Mouse (Mus musculus): ENCODE data around the gene Cdk5rap3.

Cdk5rap3 gene

DNA sequence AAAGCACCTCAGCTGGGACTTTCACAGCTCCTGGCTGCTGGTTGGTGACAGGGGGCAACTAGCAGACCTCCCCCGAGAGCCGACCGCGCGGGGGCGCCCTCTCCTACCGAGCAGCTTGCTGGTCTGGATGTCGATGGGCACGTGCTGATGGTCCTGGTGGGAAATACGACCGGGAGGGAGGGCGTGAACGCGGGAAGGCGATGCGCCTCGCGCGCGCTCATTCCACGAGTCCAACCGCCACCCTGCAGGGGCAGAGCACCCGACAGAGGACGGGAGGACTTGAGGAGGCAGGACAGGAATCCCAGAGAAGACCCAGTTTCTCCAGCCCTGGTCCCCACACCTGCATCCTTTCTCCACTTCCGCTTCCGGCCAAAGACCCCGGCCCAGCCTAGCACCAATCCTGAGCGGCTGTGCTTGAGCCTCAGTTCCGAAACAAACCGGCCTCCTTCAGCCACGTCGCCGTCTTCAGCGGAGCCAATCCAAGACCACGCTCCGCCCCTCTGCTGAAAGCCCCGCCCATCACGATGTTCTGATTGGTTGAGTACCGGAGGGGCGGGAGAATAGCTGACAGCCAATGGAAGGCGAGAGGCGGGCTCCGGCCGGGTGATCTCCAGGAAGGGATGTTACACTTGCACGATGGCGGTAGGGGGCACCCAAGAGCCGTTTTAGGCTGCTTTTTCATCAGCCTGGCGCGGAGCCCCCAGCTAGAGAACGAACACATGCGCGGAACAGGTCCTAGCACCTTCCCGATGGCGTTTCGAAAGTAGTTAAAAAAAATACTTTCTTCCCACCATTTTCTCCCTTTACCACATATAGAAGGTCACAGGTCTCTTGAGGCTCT, at the start of gene Cdk5rap3:
Gene Cdk5rap3 (minus strand): TSS at position 453 of the 841 bp plus-strand sequence.
- in situ Hi-C loops (cut with MseI, MboI) = loop anchor here in 1 of 2 experiments (5.0 kb wide), 1 partner anchor 41 kb away; no protein-coding TSS in a partner anchor

DNA sequence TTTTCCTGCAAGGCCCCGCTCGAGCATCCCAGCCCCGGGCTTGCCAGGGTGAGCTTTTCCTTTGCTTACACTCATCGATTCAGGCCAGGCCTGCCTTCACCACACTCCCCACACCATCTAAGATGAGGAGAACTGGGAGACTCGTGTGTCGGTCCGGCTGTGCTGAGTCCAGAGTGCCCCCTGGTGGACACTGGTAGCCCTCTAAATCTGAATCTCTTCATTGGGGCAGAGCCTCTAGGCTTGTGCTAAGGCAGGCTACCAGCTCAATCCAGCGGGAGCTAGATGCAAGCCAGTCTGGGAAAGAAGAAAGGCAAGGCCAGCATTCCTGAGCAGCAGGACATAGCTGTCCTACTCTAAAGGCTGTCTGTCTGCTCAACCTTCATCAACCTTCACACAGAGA, 47.3 kb upstream of the Cdk5rap3 start:
- in situ Hi-C loops (cut with MseI, MboI) = loop anchor here in 1 of 2 experiments (5.0 kb wide), 1 partner anchor 51 kb away; no protein-coding TSS in a partner anchor

DNA sequence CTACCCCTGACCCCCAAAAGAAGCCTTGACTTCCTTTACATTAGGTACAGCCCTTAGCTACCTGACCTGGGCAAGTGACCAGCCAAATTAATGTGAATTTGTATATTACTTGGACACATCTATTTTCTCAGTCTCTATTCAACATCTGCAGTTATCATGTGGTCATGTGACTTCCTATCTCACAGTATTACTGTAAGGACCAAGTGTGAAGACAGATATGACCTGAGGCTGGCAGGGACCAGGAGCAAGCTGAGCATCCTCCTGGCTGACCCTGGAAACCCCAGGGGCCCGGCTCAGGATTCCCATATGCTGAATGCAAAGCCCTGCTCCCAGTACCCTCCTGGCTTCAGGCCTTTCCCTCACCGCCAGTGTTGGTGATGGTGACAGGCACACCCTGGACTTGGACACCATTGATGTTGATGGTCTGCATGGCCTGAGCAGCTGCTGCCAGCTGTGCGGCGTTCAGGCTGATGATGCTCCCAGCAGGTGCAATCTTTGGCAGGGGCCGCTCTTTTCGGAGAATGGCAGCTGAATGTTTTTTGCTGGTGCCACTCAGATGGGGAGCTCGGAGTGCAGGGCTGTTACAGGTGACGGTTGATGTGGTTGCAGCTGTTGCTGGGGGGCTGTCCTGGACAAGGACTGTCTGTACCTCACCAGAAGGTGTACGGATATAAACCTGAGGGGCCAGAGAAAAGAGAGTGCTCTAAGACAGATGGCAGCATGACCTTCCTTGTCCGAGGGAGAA, 40.9 kb upstream of the Cdk5rap3 start:
- in situ Hi-C loops (cut with MseI, MboI) = loop anchor here in 1 of 2 experiments (5.0 kb wide), 1 partner anchor 40 kb away; the partner anchor contains the start of gene Cdk5rap3

- in situ Hi-C loops (cut with MseI, MboI) = loop anchor here in 1 of 2 experiments (5.0 kb wide), 1 partner anchor 39 kb away; the partner anchor contains the start of gene Cdk5rap3
These were observed 39.9 kb upstream of the Cdk5rap3 start for GRCm38 (mm10) chr11:96956009-96956724.

- in situ Hi-C loops (cut with MseI, MboI) = loop anchor here in 1 of 2 experiments (5.0 kb wide), 1 partner anchor 38 kb away; the partner anchor contains the start of gene Cdk5rap3
These were observed 38.8 kb upstream of the Cdk5rap3 start for GRCm38 (mm10) chr11:96955094-96955493.

DNA sequence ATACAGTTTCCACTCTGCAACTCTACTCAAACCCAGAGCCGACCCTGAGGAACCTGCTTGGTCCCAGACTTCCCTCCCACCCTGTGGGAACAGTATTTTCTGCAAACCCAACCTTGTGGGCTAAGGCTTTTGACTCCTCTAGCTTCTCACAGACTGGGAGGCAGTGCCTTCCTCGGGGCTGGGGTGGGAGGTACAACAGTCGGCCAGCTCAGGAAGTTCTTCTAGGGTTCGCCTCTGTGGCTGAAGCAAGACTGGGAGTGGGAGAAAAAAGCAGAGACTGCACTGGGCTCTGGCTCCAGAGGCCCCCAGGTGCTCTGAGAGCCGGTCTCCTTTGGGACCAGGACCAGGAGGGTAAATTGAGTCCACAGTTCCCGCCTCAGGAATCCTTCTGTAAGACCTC, 36.6 kb upstream of the Cdk5rap3 start:
- in situ Hi-C loops (cut with MseI, MboI) = no loop called here

- in situ Hi-C loops (cut with MseI, MboI) = no loop called here
These were observed 36.1 kb upstream of the Cdk5rap3 start for GRCm38 (mm10) chr11:96952426-96952825.

DNA sequence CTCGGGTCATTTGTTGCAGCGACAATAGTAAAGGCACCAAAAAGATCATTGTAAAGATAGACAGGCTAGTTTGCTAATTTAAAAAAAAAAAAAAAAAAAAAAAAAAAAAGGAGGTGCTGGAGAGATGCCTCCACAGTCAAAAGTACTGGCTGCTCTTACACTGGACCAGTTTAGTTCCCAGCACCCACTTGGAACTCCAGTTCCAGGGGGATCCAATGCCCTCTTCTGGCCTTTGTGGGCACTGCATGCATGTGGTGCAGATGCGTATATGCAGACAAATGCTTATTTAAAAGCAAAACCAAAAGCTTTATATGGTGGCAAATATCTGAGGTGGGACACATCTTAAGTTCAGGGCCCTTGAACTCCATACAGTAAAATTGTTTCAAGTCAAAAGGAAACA, 34.5 kb upstream of the Cdk5rap3 start:
- in situ Hi-C loops (cut with MseI, MboI) = no loop called here

- in situ Hi-C loops (cut with MseI, MboI) = no loop called here
These were observed 31.6 kb upstream of the Cdk5rap3 start for GRCm38 (mm10) chr11:96947849-96948248.

DNA sequence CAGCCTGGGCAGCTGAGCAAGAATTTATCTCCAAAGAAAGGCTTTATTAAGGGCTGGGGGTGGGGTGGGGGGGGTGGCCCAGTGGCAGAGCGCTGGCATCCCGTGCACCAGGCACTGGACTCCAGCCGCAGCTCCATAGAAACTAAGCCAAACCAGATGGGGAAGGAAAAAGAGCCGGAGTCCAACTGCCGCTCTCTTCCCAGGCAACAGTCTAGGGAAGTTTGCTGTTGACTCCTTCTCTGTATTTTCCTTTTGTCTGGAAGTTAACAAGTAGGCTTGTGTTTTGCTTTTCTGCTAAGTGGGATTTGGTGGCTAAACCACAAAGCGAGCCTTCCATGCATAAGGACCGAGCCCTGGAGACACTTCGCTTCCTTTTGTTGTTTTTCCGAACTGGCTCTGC, 30.2 kb upstream of the Cdk5rap3 start:
- in situ Hi-C loops (cut with MseI, MboI) = no loop called here

DNA sequence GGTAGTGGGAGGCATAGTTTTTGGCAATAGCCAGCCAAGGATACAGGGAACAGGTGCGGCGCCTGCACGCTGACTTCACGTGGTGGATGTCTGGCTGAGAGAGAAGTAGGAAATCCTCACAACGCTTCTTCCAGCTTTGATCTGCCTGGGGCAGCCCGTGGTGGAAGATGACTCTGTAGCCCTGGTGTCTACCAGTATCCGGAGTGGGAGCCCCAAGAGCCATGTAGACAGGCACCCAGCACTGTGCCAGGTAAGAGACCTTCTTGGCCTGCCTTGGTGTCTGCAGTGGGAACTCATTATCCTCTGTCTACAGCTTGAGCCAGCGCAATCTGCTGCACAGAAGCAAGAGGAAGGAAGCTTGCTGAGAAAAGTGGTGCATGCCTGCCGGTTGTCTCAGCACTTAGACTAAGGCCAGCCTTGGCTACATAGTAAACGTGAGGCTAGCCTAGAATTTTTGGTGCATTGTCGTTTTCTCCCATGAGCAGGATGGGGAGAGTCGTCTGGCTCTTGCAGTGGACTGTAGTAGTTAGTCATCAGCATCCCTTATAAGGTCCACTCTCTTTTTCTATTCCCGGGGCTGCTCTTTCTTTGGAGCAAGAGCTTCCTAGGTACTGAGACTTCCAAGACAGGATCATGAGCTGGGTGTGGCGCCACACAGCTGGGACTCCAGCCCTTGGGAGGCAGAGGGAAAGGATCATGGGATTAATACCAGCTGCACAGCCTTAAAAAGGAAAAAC, 28.7 kb upstream of the Cdk5rap3 start:
- in situ Hi-C loops (cut with MseI, MboI) = no loop called here

DNA sequence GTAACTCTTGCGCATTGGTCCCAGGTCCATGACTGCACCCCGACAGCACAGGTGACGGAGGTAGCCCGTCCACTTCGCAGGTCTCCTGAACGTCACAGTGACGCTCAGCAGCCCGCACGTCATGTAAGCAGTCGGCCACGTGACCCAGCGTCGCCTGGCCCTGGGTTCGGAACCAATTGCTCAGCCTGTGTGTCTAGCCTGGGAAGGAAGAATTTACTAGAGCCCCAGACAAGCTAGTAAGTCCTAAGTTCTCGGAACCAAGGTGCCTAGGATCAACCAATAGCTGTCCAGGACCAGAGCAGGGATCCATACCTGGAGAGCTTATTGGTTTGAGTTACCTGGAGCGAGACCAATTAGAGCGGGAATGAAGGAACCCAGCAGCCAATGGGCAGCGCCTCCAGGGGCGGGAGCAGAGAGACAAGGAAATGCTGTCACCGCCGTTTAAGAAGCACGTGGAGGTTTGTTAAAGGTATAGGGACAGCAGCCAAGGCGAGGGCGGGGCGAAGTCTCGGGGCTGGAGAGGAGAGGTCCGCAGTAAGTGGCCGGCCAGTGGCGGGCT, 27.5 kb upstream of the Cdk5rap3 start, which contains the start of gene Pnpo:
Gene Pnpo (minus strand): TSS at position 241 of the 559 bp plus-strand sequence.
- in situ Hi-C loops (cut with MseI, MboI) = no loop called here

DNA sequence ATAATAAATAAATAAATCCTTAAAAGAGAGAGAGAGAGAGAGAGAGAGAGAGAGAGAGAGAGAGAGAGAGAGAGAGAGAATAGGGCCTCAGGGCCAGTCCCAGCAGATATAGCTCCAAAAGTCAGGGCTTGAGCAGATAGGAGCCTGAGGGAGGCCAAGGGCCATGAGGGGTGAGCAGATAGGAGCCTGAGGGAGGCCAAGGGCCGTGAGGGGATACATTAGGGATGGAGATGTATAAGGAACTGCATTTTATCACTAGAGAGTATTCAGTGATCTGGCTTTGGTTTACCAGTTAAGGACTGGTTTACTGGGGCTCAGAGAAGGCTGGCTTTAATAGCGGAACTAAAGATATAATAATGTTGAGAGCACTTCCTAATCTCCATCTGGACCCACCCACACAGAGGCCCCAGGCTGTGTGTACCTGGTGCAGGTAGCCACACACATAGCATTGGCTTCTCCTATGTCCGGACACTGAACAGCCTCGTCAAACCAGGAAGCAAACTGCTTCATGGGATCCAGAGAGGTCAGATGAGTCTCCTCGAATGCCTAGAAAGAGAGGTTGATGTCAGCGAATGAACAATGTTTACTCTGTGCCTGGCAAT, 25.8 kb upstream of the Cdk5rap3 start:
- in situ Hi-C loops (cut with MseI, MboI) = no loop called here

- in situ Hi-C loops (cut with MseI, MboI) = no loop called here
These were observed 24.5 kb upstream of the Cdk5rap3 start for GRCm38 (mm10) chr11:96940578-96941465.

- in situ Hi-C loops (cut with MseI, MboI) = no loop called here
These were observed 22.1 kb upstream of the Cdk5rap3 start for GRCm38 (mm10) chr11:96938426-96938800.

DNA sequence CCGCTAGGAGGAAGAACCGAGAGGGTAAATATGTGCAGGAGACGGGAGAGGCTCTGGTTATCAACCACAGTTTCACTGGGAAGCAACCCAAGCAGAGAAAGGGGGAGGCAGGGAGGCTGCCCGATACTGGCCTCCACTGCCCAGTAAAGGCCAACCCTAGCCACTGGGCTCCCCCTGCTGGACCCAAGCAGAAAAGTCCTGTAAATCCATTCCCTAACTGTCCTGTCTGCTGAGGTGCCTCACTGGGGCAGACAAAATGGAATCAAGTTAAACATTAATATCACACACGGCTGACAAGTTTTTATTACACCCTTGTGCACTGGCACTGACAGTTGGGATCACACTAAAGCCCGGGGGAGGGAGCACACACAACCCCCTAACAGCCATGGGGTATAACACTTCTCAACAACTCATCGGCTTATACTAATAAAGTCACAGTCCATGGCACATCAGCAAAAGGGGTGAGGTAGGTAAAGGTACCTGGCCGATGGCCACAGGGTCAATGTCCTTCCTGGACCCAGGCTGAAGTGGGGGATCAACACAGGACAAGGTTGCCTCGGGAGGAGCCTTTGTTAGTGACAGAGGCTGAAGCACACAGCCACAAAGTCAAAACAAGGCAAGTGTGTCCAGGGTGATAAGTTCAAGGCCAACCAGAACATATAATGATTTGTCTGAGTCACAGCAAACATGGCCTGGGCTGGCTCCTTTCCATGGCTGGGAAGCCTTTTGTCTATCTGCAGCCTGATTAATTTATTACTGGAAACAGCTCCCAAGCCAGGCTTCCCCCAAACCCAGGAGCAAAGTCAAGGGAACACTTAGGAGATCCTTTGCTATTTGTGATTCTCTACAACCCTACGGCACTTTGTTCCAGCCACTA, 21.5 kb upstream of the Cdk5rap3 start:
- in situ Hi-C loops (cut with MseI, MboI) = no loop called here

GRCm38 (mm10) chr11:96935872-96936650, 19.8 kb upstream of the Cdk5rap3 start:
- in situ Hi-C loops (cut with MseI, MboI) = no loop called here
